Mouse (Mus musculus) myocyte (in vitro differentiated cells): ENCODE results near the gene Pdia2. TPM values are rescaled to one million over a fixed set of nuclear protein-coding genes. Genes with fewer than 3 reads are reported as not detected.

Experiments
- H3K27me3 ChIP-seq: one replicate; pipeline ENCODE4 v1.6.1; 2011; ENCODE audit not compliant: control insufficient read depth, insufficient read depth, insufficient read length
- H3K36me3 ChIP-seq: one replicate; pipeline ENCODE4 v1.6.1; 2011; ENCODE audit not compliant: control insufficient read depth, insufficient read depth
- H3K4me2 ChIP-seq: one replicate; pipeline ENCODE4 v1.6.1; 2011; ENCODE audit warnings: low read depth, control low read depth
- H3K4me3 ChIP-seq: one replicate; pipeline ENCODE4 v1.5.1; 2011; ENCODE audit warnings: mild to moderate bottlenecking, control low read depth, moderate library complexity
- H3K79me2 ChIP-seq: one replicate; pipeline ENCODE4 v1.6.1; 2011; ENCODE audit not compliant: control insufficient read depth, insufficient read depth
- H3ac ChIP-seq: one replicate; pipeline ENCODE4 v1.6.1; 2011; ENCODE audit not compliant: control insufficient read depth, insufficient read length
- CEBPB ChIP-seq: IDR thresholded peaks from 2 replicates; pipeline ENCODE4 v1.6.1; 2011; ENCODE audit warnings: mild to moderate bottlenecking, moderate library complexity; ENCODE audit not compliant: poor library complexity, insufficient read depth, severe bottlenecking
- E2F4 ChIP-seq: IDR thresholded peaks from one replicate; pipeline ENCODE4 v1.6.1; 2011; ENCODE audit warnings: mild to moderate bottlenecking, control low read depth, moderate library complexity; ENCODE audit not compliant: insufficient read depth
- MAX ChIP-seq: IDR thresholded peaks from one replicate; pipeline ENCODE4 v1.6.1; 2011; ENCODE audit warnings: low read depth, mild to moderate bottlenecking, control low read depth
- MYOD1 ChIP-seq, 3 experiments: IDR thresholded peaks; one replicate each; pipeline ENCODE4 v1.6.1; 2011; ENCODE audit warnings: control low read depth in 2 of 3, low read depth in 2 of 3, mild to moderate bottlenecking in 2 of 3, moderate library complexity in 1 of 3; ENCODE audit not compliant: insufficient read length in 2 of 3, control insufficient read depth in 1 of 3
- MYOG ChIP-seq, 3 experiments: IDR thresholded peaks; one replicate each; pipeline ENCODE4 v1.6.1; 2011; ENCODE audit warnings: control low read depth in 2 of 3, low read depth in 2 of 3, mild to moderate bottlenecking in 2 of 3; ENCODE audit not compliant: insufficient read length in 2 of 3, control insufficient read depth in 1 of 3, insufficient read depth in 1 of 3
- POLR2A ChIP-seq: IDR thresholded peaks from one replicate; pipeline ENCODE4 v1.6.1; 2011; ENCODE audit warnings: low read depth, mild to moderate bottlenecking, control low read depth, moderate library complexity; ENCODE audit not compliant: insufficient read length
- POLR2AphosphoS2 ChIP-seq: IDR thresholded peaks from one replicate; pipeline ENCODE4 v1.6.1; 2011; ENCODE audit warnings: low read depth, control low read depth; ENCODE audit not compliant: insufficient read length
- REST ChIP-seq: IDR thresholded peaks from one replicate; pipeline ENCODE4 v1.6.1; 2011; ENCODE audit warnings: mild to moderate bottlenecking, control low read depth, moderate library complexity; ENCODE audit not compliant: insufficient read depth, insufficient read length
- SRF ChIP-seq: IDR thresholded peaks from one replicate; pipeline ENCODE4 v1.6.1; 2011; ENCODE audit warnings: low read depth; ENCODE audit not compliant: control insufficient read depth, insufficient read length
- TCF12 ChIP-seq: IDR thresholded peaks from one replicate; pipeline ENCODE4 v1.6.1; 2011; ENCODE audit warnings: mild to moderate bottlenecking, control low read depth; ENCODE audit not compliant: poor library complexity, insufficient read depth, severe bottlenecking
- TCF3 ChIP-seq: IDR thresholded peaks from one replicate; pipeline ENCODE4 v1.6.1; 2011; ENCODE audit warnings: low read depth, control low read depth; ENCODE audit not compliant: insufficient read length
- USF1 ChIP-seq: IDR thresholded peaks from one replicate; pipeline ENCODE4 v1.6.1; 2011; ENCODE audit warnings: low read depth, mild to moderate bottlenecking, control low read depth, moderate library complexity
- polyA plus RNA-seq: library from polyadenylated mRNA; unstranded; fragments of >200 nt; fragmentation: generic; extraction: Trizol; gene quantifications from one replicate; pipeline ENCODE4 v1.2.1, GENCODE M21; 2012; ENCODE audit warnings: missing spikeins

Pdia2 gene
- polyA plus RNA-seq, 1 experiment, result 0.05 TPM

DNA sequence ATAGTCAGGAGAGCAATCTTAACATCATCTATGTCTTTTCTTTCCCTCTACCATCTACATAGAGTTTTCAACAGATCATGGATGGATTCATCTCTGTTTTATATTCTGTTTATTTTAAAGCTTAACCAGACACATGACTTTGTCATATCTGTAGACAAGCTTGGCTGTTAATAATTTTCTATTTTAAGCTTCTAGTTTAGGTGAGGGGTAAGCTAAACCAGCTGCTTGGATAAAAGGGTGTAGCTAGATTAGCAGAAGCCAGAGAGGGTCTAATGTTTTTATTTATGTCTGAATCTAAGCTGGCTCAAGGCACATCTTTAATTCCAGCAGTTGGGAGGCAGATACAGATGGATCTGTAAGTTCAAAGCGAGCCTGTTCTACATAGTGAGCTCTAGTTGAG lies 36.2 kb downstream of the Pdia2 start:
- Histone ChIP-seq H3K36me3 (no peaks in the 10 kb centered on the region), H3K27me3 (no peaks in the 10 kb centered on the region), H3K79me2 (peaks cover 73% of the 10 kb centered on the region), H3K4me2 (no peak overlapping the region), H3ac (no peak overlapping the region), H3K4me3 (no peak overlapping the region)
- TF ChIP-seq E2F4 (no peak), MYOG (IDR thresholded peaks at IDR 0.05; ENCODE audit: control insufficient read depth in 1 of 3, insufficient read depth in 1 of 3, insufficient read length in 2 of 3, low read depth in 2 of 3) (no peak), MAX (no peak), TCF12 (no peak), POLR2AphosphoS2 (no peak), POLR2A (no peak), REST (no peak), TCF3 (no peak), USF1 (no peak), SRF (no peak), MYOD1 (IDR thresholded peaks at IDR 0.05; ENCODE audit: control insufficient read depth in 1 of 3, insufficient read length in 2 of 3, low read depth in 2 of 3) (no peak), CEBPB (no peak)

DNA sequence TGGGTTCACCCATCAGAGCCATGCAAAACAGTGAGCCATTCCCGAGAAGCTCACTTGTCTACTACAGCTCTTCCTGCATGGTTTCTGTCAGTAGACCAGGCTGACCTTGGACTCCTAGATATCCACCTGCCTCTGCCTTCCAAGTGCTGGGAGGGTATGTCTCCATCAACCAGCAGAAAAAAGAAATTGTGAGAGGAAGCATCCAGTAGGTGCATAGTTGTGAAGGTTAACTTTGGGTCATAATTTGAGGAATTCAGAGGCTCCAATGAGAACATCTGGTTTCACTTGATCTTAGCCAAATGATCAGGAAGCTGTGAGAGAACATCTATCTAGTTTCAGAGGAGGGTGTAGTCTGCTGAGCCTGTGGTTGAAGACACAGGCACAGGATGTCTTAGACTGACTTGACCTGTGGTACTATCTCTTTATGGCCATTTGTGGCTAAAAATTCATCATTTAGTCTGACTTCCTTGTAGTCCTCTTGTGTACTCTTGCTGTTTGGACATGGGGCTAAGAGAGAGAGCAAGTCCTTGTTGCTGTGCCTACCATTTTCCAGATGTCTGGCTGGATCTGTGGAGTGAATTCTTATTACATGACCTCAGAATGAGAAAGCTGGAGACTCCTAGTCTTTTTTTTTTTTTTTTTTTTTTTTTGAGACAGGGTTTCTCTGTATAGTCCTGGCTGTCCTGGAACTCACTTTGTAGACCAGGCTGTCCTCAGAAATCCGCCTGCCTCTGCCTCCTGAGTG lies 46.8 kb downstream of the Pdia2 start:
- no peaks in the 10 kb centered on the region for H3K27me3 ChIP-seq
- no peak overlapping the region for H3K4me2 ChIP-seq
- no peak overlapping the region for H3K4me3 ChIP-seq
- no peak overlapping the region for H3ac ChIP-seq
- peaks cover 6% of the 10 kb centered on the region for H3K36me3 ChIP-seq
- TF ChIP-seq USF1 (no peak), POLR2A (no peak), MYOG (IDR thresholded peaks at IDR 0.05; ENCODE audit: control insufficient read depth in 1 of 3, insufficient read depth in 1 of 3, insufficient read length in 2 of 3, low read depth in 2 of 3) (no peak), MAX (no peak), TCF3 (no peak)
- peaks cover 60% of the 10 kb centered on the region for H3K79me2 ChIP-seq

DNA sequence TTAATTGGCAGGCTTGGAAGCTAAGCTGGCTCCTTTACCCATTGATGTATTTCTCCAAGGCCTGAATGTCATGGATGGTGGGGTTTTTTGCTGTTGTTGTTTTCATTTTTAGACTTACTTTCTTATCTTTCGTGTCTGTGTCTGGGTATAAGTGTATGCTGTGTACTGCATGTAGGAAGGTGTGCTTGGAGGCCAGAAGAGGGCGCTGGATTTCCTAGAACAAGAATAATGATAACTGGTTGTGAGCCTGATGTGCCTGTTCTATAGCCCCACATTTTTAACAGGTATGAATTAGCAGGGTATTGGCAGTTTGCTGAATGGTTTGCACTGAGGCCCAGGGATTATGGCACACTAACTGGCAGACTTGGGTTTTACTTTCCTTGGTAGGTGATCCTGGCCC lies 49.8 kb downstream of the Pdia2 start:
- no peak for TF ChIP-seq MYOD1 (IDR thresholded peaks at IDR 0.05; ENCODE audit: control insufficient read depth in 1 of 3, insufficient read length in 2 of 3, low read depth in 2 of 3)
- no peak for TF ChIP-seq TCF3
- TF ChIP-seq POLR2A, result no peak
- no peak for TF ChIP-seq TCF12
- no peak for TF ChIP-seq USF1
- TF ChIP-seq REST, result no peak
- TF ChIP-seq E2F4, result no peak
- no peak for TF ChIP-seq SRF
- TF ChIP-seq POLR2AphosphoS2, result no peak
- Histone ChIP-seq H3K36me3 (peaks cover 13% of the 10 kb centered on the region), H3K4me3 (no peak overlapping the region), H3ac (no peak overlapping the region), H3K27me3 (no peaks in the 10 kb centered on the region), H3K4me2 (no peak overlapping the region), H3K79me2 (peaks cover 74% of the 10 kb centered on the region)

Other genes starting within 250 kb of the Pdia2 start
- 0.02 TPM for gene A930017K11Rik, start 246.5 kb downstream of the Pdia2 start, polyA plus RNA-seq
- gene Capn15, start 213.3 kb downstream of the Pdia2 start, polyA plus RNA-seq, result 7.2 TPM
- 19.7 TPM for gene Rab11fip3, start 129.5 kb downstream of the Pdia2 start, polyA plus RNA-seq
- 8.3 TPM for gene Decr2, start 108.8 kb downstream of the Pdia2 start, polyA plus RNA-seq
- gene Nme4, start 103.5 kb downstream of the Pdia2 start, polyA plus RNA-seq, result 23.9 TPM
- gene Tmem8, start 85.8 kb downstream of the Pdia2 start, polyA plus RNA-seq, result 1.5 TPM
- gene Mrpl28, start 75.6 kb downstream of the Pdia2 start, polyA plus RNA-seq, result 145 TPM
- 26.5 TPM for gene Axin1, start 60.4 kb downstream of the Pdia2 start, polyA plus RNA-seq
- gene Rgs11, start 3.9 kb upstream of the Pdia2 start, polyA plus RNA-seq, result 0.62 TPM
- gene Arhgdig, start 8.7 kb upstream of the Pdia2 start, polyA plus RNA-seq, result 12.6 TPM
- gene Fam234a, start 45.2 kb upstream of the Pdia2 start, polyA plus RNA-seq, result 65.4 TPM
- 25.1 TPM for gene Luc7l, start 53.8 kb upstream of the Pdia2 start, polyA plus RNA-seq
- 0.55 TPM for gene Neurl1b, start 215.7 kb upstream of the Pdia2 start, polyA plus RNA-seq